Mouse (Mus musculus): ENCODE measurements at regions not wholly inside any gene's neighbourhood (a gene's known extent, or its start where the extent isn't known, plus 50 kb on each side); places are given as distances from the start of the nearest gene placed in this dataset.

GRCm38 (mm10) chr19:32912323-32912722 lies 155.0 kb downstream of the Pten start:
- 85% methylated on average over 3 of the region's 3 CpGs for WGBS
- Histone ChIP-seq H3K27me3 (no peaks in the 10 kb centered on the region), H3K9ac (no peak overlapping the region), H3K36me3 (no peaks in the 10 kb centered on the region), H3K27ac (replicated peaks) (no peak overlapping the region), H3K4me3 (no peak overlapping the region), H3K4me2 (no peak overlapping the region), H3K4me1 (replicated peaks) (no peaks in the 10 kb centered on the region), H3K9me3 (no peaks in the 10 kb centered on the region)
- no peak for ATAC-seq (ENCODE audit: low read depth)

DNA sequence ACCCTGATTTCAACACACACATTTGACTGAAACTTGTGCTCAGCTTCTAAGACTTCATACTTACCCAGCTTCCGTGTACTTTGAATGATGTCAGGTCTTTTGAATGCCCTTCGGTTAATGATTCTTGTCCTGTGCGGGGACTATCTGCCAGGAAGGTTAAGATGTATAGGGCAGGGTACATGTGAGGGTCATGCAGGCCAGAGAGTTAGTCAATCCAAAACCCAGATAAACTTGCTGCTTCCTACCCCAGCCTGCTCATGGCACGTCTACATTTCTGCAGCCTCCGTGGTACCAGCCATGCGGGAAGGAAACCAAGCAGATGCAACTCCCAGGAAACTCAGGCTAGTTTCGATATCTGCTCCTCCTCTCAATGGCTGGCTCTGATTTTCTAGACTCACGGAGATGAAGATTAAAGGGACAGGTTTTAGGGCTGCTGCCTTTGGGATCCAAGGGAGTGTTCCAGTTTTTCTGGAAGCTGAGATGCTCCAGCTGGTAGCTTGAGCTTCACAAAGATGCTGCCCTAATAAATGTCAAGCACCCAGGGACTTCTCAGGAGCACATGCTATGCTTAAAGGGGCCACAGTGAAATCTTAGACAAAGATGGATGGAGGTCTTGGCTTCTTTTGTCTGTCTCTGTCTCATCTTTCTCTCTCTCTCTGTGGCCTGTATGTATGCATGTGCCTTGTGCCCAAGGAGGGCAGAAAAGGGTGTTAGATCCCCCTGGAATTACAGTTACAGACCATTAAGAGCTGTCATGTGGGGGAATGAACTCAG lies 159.4 kb downstream of the Pten start:
- Histone ChIP-seq H3K4me1 (replicated peaks) (no peaks in the 10 kb centered on the region), H3K4me2 (no peak overlapping the region), H3K36me3 (no peaks in the 10 kb centered on the region), H3K27me3 (no peaks in the 10 kb centered on the region), H3K9me3 (no peaks in the 10 kb centered on the region), H3K4me3 (no peak overlapping the region), H3K9ac (no peak overlapping the region), H3K27ac (replicated peaks) (no peak overlapping the region)
- no peak for ATAC-seq (ENCODE audit: low read depth)
- WGBS = 84% methylated on average over 8 of the region's 8 CpGs

DNA sequence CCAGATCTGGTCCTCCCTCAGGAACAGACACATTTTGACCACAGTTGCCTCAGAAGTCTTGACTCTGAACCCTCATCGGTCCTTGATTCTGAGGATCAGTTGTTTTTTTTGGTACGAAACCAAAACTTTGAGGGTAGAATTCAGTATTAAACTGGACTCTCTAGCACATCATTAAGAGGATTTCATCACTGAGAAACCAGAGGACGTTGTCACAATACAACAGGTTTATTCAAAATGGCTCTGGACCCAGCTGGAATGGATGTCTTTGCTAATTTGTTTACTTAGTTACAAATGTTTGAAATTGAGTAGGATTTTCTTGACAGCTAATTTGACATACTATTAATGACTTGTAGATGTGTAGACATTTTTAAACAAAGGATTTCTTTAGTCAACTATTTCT lies 163.7 kb downstream of the Pten start:
- Histone ChIP-seq H3K9ac (no peak overlapping the region), H3K4me3 (no peak overlapping the region), H3K36me3 (no peaks in the 10 kb centered on the region), H3K27me3 (no peaks in the 10 kb centered on the region), H3K9me3 (no peaks in the 10 kb centered on the region), H3K4me2 (no peak overlapping the region), H3K4me1 (replicated peaks) (0 out of 2 replicates have a peak, but pooled peaks cover under 1% of the 10 kb centered on the region), H3K27ac (replicated peaks) (no peak overlapping the region)
- ATAC-seq (ENCODE audit: low read depth) = no peak
- WGBS = 86% methylated on average over 3 of the region's 3 CpGs

GRCm38 (mm10) chr19:32923911-32924310 lies 166.6 kb downstream of the Pten start:
- Histone ChIP-seq H3K4me1 (replicated peaks) (0 out of 2 replicates have a peak, but pooled peaks cover 4% of the 10 kb centered on the region), H3K9me3 (no peaks in the 10 kb centered on the region), H3K4me3 (no peak overlapping the region), H3K27ac (replicated peaks) (no peak overlapping the region), H3K27me3 (no peaks in the 10 kb centered on the region), H3K36me3 (no peaks in the 10 kb centered on the region), H3K9ac (no peak overlapping the region), H3K4me2 (no peak overlapping the region)
- no peak for ATAC-seq (ENCODE audit: low read depth)
- 89% methylated on average over 3 of the region's 3 CpGs for WGBS

- H3K36me3 ChIP-seq = no peaks in the 10 kb centered on the region
- H3K9me3 ChIP-seq = no peaks in the 10 kb centered on the region
- WGBS = 76% methylated on average over 6 of the region's 6 CpGs
- no peak overlapping the region for H3K9ac ChIP-seq
- no peak overlapping the region for H3K4me3 ChIP-seq
- 0 out of 2 replicates have a peak, but pooled peaks cover 4% of the 10 kb centered on the region for H3K4me1 ChIP-seq (replicated peaks)
- no peak overlapping the region for H3K27ac ChIP-seq (replicated peaks)
- H3K27me3 ChIP-seq = no peaks in the 10 kb centered on the region
- no peak for ATAC-seq (ENCODE audit: low read depth)
- no peak overlapping the region for H3K4me2 ChIP-seq
Observed at GRCm38 (mm10) chr19:32925628-32926505, 168.6 kb downstream of the Pten start.

DNA sequence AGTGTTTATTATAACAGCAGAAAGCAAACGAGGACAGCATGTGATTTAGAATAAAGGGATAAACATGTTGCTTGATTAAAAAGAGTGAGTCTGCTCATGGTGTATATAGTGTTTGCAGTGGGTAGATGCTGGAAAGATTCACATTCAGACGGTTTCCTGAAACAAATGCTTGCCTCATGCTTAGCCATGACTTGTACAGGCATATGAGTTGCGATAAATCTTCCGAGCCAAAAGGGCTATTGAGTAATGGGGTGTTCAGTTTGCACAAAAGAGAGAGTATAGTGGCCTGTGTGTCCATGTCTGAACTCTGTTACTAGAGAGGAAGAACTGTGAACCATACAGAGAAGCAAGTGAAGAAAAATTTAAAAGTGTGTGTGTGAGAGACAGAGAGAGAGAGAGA lies 169.3 kb downstream of the Pten start:
- H3K27me3 ChIP-seq = no peaks in the 10 kb centered on the region
- no peaks in the 10 kb centered on the region for H3K36me3 ChIP-seq
- H3K4me1 ChIP-seq (replicated peaks) = 0 out of 2 replicates have a peak, but pooled peaks cover 4% of the 10 kb centered on the region
- WGBS = 80% methylated on average over 4 of the region's 4 CpGs
- H3K27ac ChIP-seq (replicated peaks) = no peak overlapping the region
- H3K4me2 ChIP-seq = no peak overlapping the region
- no peak for ATAC-seq (ENCODE audit: low read depth)
- H3K9ac ChIP-seq = no peak overlapping the region
- H3K9me3 ChIP-seq = no peaks in the 10 kb centered on the region
- no peak overlapping the region for H3K4me3 ChIP-seq

DNA sequence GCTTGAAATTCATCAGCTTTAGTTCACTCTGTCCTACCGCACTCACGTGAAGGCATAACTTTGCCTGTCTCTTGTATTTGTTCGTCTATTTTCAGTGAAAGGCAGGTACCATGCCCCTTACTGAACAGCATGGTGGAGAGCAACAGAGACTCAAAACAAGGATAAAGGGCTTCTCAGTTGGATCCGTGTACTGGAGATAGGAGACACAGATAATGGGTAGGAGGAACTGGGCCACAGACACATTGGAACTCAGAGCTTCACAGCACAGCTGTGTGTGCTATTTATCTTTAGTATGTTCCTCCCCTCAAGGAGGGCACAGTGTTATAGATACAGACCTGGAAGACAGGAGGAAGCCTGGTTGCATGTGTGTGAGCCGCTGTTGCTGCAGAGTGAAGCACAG lies 176.4 kb downstream of the Pten start:
- no peak for ATAC-seq (ENCODE audit: low read depth)
- Histone ChIP-seq H3K36me3 (no peaks in the 10 kb centered on the region), H3K9ac (no peak overlapping the region)

DNA sequence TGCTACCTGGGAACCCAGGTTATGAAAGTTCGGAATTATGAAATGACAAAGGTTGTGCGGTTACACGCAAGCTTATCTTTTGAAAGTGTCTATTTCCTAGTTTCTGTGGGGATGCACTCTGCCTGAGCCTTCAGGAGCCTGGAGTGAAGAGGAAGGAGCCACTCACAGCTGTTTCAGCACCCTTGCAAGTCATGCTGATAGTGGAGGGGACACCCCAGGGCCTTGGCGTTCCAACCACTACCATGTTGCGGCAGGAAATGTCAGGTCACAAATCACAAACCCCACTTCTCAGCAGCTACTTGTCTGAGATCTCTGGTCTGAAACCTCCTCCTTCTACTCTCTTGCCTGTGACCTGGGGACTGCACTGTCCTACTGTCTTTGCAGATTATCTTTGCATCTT lies 178.3 kb downstream of the Pten start:
- no peak overlapping the region for H3K4me3 ChIP-seq
- 90% methylated on average over 5 of the region's 5 CpGs for WGBS
- no peaks in the 10 kb centered on the region for H3K9me3 ChIP-seq
- ATAC-seq (ENCODE audit: low read depth) = no peak
- H3K9ac ChIP-seq = no peak overlapping the region
- H3K36me3 ChIP-seq = no peaks in the 10 kb centered on the region
- no peak overlapping the region for H3K27ac ChIP-seq (replicated peaks)
- no peaks in the 10 kb centered on the region for H3K27me3 ChIP-seq
- no peaks in the 10 kb centered on the region for H3K4me1 ChIP-seq (replicated peaks)
- H3K4me2 ChIP-seq = no peak overlapping the region

More for the DNA sequence above, 176.4 kb downstream of the Pten start:
- no peaks in the 10 kb centered on the region for H3K9me3 ChIP-seq
- no peaks in the 10 kb centered on the region for H3K27me3 ChIP-seq
- no peaks in the 10 kb centered on the region for H3K4me1 ChIP-seq (replicated peaks)
- WGBS = 92% methylated on average over 5 of the region's 5 CpGs
- no peak overlapping the region for H3K4me2 ChIP-seq
- H3K27ac ChIP-seq (replicated peaks) = no peak overlapping the region
- no peak overlapping the region for H3K4me3 ChIP-seq

GRCm38 (mm10) chr19:32937591-32937990 lies 180.3 kb downstream of the Pten start:
- WGBS = 78% methylated on average over 6 of the region's 6 CpGs
- H3K9ac ChIP-seq = no peak overlapping the region
- no peak for ATAC-seq (ENCODE audit: low read depth)
- H3K27me3 ChIP-seq = no peaks in the 10 kb centered on the region
- no peak overlapping the region for H3K4me2 ChIP-seq
- no peak overlapping the region for H3K4me3 ChIP-seq
- no peaks in the 10 kb centered on the region for H3K4me1 ChIP-seq (replicated peaks)
- H3K27ac ChIP-seq (replicated peaks) = no peak overlapping the region
- H3K9me3 ChIP-seq = no peaks in the 10 kb centered on the region
- H3K36me3 ChIP-seq = no peaks in the 10 kb centered on the region

GRCm38 (mm10) chr19:32939692-32940091 lies 182.4 kb downstream of the Pten start:
- H3K36me3 ChIP-seq = no peaks in the 10 kb centered on the region
- no peak overlapping the region for H3K4me2 ChIP-seq
- no peaks in the 10 kb centered on the region for H3K9me3 ChIP-seq
- H3K9ac ChIP-seq = no peak overlapping the region
- H3K4me1 ChIP-seq (replicated peaks) = no peaks in the 10 kb centered on the region
- H3K27me3 ChIP-seq = no peaks in the 10 kb centered on the region
- no peak overlapping the region for H3K4me3 ChIP-seq
- WGBS = 93% methylated on average over 5 of the region's 5 CpGs
- no peak overlapping the region for H3K27ac ChIP-seq (replicated peaks)
- ATAC-seq (ENCODE audit: low read depth) = no peak

DNA sequence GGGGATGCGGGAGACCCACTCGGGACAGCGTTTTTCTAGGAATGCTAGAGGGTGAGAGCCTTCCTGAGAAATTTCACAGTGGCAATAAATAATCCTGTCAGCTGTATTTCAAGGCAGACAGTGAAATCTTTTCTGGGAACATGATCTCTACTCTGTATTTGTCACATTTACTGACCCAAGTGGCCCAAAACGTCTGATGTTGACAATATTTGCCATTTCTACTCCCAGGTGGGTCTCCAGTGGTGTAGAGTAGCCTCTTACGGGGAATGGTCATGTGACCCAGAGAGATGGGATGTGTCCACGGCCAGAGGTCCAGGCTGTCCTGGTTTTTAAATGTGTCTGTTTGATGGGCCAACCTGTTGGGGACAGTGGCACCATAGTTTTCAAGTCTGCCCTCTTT lies 183.5 kb downstream of the Pten start:
- Histone ChIP-seq H3K27ac (replicated peaks) (no peak overlapping the region), H3K4me2 (no peak overlapping the region), H3K4me1 (replicated peaks) (no peaks in the 10 kb centered on the region), H3K36me3 (no peaks in the 10 kb centered on the region), H3K4me3 (no peak overlapping the region), H3K9me3 (no peaks in the 10 kb centered on the region), H3K27me3 (no peaks in the 10 kb centered on the region), H3K9ac (no peak overlapping the region)
- WGBS = 73% methylated on average over 6 of the region's 6 CpGs
- ATAC-seq (ENCODE audit: low read depth) = no peak

DNA sequence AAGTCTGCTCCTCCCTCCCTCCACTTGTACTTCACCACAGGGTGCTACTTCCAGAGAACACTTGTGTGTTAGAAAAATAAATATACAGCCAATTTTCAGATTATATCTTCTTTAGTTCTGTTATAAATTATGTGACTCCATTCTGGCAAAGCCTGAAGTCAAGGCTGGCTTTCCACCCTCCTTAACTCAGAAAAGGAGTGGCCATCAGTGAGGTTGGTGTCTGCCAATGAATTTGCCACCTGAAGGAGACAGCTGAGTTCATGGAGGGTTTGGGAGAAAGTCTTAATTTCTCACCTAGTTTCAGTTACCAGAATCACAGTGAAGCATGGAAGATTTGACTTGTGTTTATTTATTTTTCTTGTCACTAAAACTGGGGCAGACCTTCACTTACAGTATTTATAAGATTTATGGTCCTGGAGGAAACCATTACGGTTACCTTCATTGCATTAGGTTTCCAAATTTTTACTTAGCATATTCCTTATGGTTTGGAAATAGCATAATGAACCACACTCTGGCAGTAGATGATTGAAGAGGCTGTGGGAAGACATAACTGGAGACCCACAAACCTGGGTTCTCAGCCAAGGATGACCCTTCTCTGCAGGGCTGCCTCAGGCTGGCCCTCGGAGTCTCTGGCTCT lies 186.4 kb downstream of the Pten start:
- H3K4me3 ChIP-seq = no peak overlapping the region
- H3K4me1 ChIP-seq (replicated peaks) = no peaks in the 10 kb centered on the region
- H3K4me2 ChIP-seq = no peak overlapping the region
- ATAC-seq (ENCODE audit: low read depth) = no peak
- no peak overlapping the region for H3K27ac ChIP-seq (replicated peaks)
- H3K9me3 ChIP-seq = no peaks in the 10 kb centered on the region
- H3K9ac ChIP-seq = no peak overlapping the region
- no peaks in the 10 kb centered on the region for H3K27me3 ChIP-seq
- H3K36me3 ChIP-seq = no peaks in the 10 kb centered on the region
- WGBS = 81% methylated on average over 2 of the region's 2 CpGs
